Mouse (Mus musculus) liver, postnatal 0 days (tissue): Measurements from ENCODE around the gene Armc3.

Experiments used
- CTCF ChIP-seq: sonication (generic); IDR thresholded peaks from 2 replicates; pipeline ENCODE4 v1.5.1; 2016; ENCODE audit warnings: antibody characterized with exemption, low read depth
- EP300 ChIP-seq: IDR thresholded peaks from 2 replicates; pipeline ENCODE4 v1.6.1; 2016; ENCODE audit warnings: antibody characterized with exemption, low read depth, mild to moderate bottlenecking

DNA sequence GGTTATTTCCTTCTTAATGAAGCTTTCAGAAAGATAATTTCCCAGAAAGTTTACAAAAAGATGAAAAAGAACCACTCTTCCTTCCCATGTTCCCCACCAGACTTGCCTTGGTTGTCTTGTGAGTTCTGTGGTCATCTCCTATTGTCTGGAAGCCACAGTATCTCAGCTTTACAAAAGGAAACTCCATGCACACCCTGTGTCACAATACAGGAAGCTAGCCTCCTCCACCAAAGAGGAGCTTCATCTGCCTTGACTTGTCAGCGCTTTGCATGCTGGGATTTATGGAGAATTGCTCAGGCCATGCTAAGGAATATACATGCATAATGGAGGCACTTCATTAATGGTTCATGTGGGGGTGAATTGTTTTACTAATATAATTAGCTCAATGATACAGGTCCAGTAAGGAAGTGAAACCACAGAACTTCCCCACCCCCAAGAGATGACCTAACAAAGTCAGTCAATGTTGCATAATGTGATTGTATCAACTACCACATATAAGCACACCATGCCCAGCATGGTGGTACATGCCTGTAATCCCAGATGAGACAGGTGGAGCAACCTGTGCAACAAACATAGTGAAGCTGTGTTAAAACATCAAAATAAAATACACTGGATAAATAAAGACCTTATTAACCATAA is 152.6 kb downstream of the Armc3 start:
- TF ChIP-seq CTCF, result no peak
- no peak for TF ChIP-seq EP300
